Mouse (Mus musculus) 416B (cell line): ENCODE results near the gene Nek6.

Source experiments
- DNase-seq: peaks from one replicate; pipeline ENCODE4 v3.0.0; 2011; ENCODE audit warnings: low read depth

The Nek6 gene

DNA sequence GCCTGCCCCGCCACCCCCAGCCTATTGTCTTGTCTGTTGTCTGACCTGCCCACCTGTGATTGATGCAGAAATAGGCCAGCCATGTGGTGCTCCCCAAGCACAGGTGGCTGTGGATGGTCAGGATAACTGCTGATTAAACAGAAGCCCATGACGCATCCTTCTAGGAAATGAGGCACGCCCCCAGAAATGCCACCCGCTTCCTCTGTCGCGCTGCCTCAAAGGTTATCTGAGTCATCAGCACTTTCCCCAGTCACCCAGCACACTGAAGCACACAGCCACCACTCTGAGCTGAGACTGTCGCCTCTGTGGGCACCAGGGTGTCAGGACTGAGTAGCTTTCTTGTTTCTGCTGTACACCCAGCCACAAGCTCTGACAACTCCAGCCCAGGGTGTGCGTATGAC, 24.9 kb downstream of the Nek6 start:
- peak; percentile 97 for DNase-seq

DNA sequence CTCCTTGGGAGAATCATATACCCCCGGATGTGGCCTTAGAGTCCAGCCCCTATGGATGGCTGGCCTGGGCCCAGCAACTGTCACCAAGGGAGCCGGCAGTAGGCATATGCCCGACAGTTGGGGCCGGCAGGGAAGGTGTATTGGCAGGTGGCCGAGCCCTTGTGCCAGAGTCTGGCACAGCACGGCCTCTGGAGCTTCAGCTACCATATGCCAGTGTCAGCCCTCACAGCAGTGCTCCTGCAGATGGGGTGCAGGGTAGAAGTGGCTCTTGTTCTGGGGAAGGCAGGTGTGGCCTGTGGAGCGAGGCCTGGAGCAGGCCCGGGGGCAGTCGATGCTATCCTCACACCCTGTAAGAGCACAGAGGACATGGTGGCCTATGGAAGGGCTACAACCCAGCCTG, 28.2 kb downstream of the Nek6 start:
- DNase-seq, result no peak

- DNase-seq, result no peak
Observed at GRCm38 (mm10) chr2:38540666-38541065, 29.2 kb downstream of the Nek6 start.

GRCm38 (mm10) chr2:38541101-38541500, 29.7 kb downstream of the Nek6 start:
- no peak for DNase-seq

GRCm38 (mm10) chr2:38541570-38541969, 30.1 kb downstream of the Nek6 start:
- DNase-seq, result no peak

GRCm38 (mm10) chr2:38542366-38542765, 30.9 kb downstream of the Nek6 start:
- DNase-seq, result no peak

GRCm38 (mm10) chr2:38543158-38543557, 31.7 kb downstream of the Nek6 start:
- DNase-seq, result no peak

- no peak for DNase-seq
Observed at GRCm38 (mm10) chr2:38544341-38544740, 32.9 kb downstream of the Nek6 start.

GRCm38 (mm10) chr2:38544982-38545381, 33.5 kb downstream of the Nek6 start:
- no peak for DNase-seq

- DNase-seq, result no peak
Observed at GRCm38 (mm10) chr2:38545706-38546105, 34.3 kb downstream of the Nek6 start.

DNA sequence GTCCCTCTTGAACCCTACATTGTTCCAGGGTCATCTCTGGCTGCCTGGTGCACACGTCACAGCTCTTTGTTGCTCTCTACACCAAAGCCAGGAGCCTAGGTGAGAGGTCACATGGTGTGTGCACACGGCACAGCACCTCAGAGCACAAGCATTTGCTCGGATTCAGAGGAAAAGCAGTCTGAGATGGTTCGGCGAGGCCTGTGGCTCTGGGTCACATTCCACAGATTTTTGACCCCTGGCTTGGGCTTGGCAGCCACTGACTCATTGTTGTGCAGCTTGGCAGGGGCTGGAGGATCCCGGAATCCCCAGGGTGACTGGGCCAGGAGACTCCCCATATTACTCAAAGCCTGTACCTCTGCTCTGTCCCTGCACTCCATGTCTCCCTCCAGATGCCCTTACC, 34.8 kb downstream of the Nek6 start:
- DNase-seq, result no peak

GRCm38 (mm10) chr2:38546748-38547147, 35.3 kb downstream of the Nek6 start:
- no peak for DNase-seq

GRCm38 (mm10) chr2:38547793-38548517, 36.5 kb downstream of the Nek6 start:
- no peak for DNase-seq

DNA sequence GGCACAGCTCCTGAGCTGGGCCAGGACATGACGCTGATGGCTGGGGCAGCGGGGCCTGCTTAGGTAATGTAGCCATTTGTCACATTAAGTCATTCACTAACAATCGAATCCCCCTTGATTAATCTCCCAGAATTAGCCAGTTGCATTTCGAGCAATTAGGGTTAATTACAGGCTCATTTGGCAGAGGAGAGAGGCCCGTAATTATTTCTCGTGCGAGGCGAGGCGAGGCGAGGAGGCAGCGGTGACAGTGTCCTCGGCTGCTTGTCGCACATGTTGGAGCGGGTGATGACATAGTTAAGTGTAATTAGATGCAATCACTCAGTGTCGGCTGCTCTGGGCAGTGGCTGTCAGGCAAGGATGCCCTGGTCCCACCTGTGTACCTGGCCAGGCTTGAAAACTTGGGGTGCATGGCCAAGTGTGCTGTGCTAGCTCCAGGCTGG, 40.6 kb downstream of the Nek6 start:
- no peak for DNase-seq

- no peak for DNase-seq
Observed at GRCm38 (mm10) chr2:38554226-38554995, 43.0 kb downstream of the Nek6 start.

- DNase-seq, result no peak
Observed at GRCm38 (mm10) chr2:38555659-38556058, 44.2 kb downstream of the Nek6 start.

- DNase-seq, result no peak
Observed at GRCm38 (mm10) chr2:38556721-38557120, 45.3 kb downstream of the Nek6 start.

GRCm38 (mm10) chr2:38560296-38561227, 49.1 kb downstream of the Nek6 start:
- DNase-seq, result no peak

GRCm38 (mm10) chr2:38562596-38562995, 51.2 kb downstream of the Nek6 start:
- DNase-seq, result no peak

DNA sequence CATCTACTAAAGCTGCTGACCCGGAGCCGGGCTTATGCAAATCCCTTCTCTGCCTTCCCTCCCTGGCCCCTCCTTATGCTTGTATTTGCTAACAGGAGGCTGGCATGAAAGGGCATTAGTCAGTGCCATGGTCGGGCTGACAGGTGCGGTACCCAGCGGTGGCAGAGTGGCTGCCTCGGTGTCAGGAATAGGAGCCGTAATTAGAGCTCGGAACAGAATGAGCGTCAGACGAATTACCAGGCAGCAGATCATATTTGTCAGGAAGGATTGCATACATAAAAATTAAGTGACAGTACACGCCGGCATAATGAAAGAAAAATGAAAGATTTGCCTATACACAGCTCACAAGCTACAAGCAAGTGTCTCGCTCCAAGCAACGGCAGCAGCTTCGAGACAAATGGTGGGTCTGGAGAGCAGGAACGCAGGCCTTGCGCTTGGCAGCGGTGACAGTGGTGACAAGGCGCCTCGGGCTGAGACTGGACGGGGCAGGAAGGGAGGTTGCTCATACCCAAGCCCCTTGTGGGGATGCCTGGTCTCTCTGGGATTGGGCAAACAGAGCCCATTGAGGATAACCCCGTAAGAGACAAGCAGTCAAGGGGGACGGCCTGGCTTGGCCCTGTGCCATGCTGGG, 60.6 kb downstream of the Nek6 start:
- DNase-seq, result no peak

- no peak for DNase-seq
Observed at GRCm38 (mm10) chr2:38574697-38575096, 63.3 kb downstream of the Nek6 start.
